Mouse (Mus musculus) ES-E14 (cell line): ENCODE measurements at regions not wholly inside any gene's neighbourhood (a gene's known extent, or its start where the extent isn't known, plus 50 kb on each side); places are given as distances from the start of the nearest gene placed in this dataset.

Experiments used
- CHD2 ChIP-seq: IDR thresholded peaks from 2 replicates; pipeline ENCODE4 v1.6.1; 2014; ENCODE audit warnings: mild to moderate bottlenecking, low read depth, low read length, inconsistent platforms
- HCFC1 ChIP-seq: IDR thresholded peaks from 2 replicates; pipeline ENCODE4 v1.6.1; 2012; ENCODE audit warnings: low read length, inconsistent platforms, borderline replicate concordance; ENCODE audit not compliant: insufficient read depth
- ZC3H11A ChIP-seq: IDR thresholded peaks from 2 replicates; pipeline ENCODE4 v1.6.1; 2012; ENCODE audit warnings: low read depth, mild to moderate bottlenecking, inconsistent platforms, low read length, borderline replicate concordance
- ZNF384 ChIP-seq: IDR thresholded peaks from 2 replicates; pipeline ENCODE4 v1.6.1; 2012; ENCODE audit warnings: low read depth, low read length, inconsistent platforms

DNA sequence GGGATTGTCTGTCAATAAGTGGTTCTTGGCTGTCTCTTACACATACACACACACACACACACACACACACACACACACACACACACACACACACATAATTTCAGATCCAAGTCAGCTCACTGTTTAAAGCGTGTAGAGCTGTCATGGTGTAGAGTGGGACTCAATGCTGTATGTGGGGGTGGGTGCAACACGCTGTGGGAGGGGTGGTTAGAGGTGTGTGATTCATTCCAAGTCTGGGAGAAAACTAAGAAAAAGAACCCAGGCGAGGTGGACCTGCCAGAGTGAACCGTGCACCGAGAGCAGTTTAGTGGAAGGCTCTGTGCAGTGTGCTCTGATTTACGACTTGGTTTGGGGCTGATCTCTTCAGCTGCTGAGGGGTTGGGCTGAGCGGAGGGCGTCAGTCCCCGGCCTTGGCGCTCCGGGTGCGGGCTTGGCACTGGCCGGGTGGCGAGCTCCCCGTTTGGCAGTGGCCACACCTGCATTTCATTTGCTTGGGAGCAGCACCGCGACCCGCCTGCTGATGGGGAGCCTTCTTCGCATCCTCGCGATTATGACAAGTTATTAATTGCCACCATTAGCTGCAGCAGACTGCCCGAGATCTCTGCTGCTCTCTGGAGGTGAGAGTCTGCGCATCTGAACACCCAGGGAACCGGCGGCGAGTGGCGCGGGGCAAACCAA, 149.5 kb downstream of the Gm12689 start:
- TF ChIP-seq ZNF384 (no peak), CHD2 (no peak), ZC3H11A (no peak), HCFC1 (no peak)
